Mouse (Mus musculus): ENCODE results near the gene Retnlg. TPM values are rescaled to one million over a fixed set of nuclear protein-coding genes. Genes with fewer than 3 reads are reported as not detected.

Retnlg gene
- 9,068 and 11,877 TPM in 2 replicates for total RNA-seq (2023)

DNA sequence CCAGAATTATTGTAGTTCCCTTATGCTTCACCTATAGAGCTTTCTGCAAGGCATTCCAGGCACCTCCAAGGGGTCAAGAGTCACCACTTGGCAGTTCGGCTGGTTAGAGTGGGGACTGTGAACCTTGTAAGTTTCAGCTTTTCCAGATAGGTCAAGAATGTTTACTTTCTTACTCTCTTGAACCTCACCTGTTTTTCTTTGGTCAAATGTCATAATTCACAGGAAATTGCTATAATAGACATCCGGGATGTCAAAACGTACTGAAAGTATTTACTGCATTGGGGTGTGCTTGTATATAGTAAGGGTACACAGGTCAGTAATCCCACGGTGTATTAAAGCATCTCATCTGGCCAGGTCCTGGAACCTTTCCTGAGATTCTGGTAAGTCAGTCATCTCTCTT, at the start of gene Retnlg:
TSS of gene Retnlg (plus strand) at position 301 of the 400 bp plus-strand sequence.

DNA sequence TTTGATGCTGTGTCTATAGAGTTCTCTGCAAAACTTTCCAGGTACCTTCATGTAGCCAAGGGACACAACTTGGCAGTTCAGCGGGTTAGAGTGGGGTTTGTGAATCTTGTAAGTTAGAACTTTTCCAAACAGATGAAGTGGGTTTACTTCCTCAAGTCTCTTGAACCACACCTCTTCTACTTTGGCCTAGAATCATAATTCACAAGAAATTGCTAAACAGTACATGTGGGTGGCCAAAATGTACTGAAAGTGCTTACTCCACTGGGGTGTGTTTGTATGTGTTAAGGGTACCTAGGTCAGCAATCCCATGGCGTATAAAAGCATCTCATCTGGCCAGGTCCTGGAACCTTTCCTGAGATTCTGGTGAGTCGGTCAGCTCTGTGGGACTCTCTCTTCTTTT, 30.2 kb upstream of the Retnlg start, which contains the start of gene Retnla:
TSS of gene Retnla (plus strand) at position 286 of the 400 bp plus-strand sequence.

Other genes with a start within 250 kb of the Retnlg start
- gene Trat1, start 100.6 kb upstream of the Retnlg start, total RNA-seq (2023), result not detected in 2 replicates
- gene Retnlb, start 55.8 kb upstream of the Retnlg start, total RNA-seq (2023), result 1.4 and 1.5 TPM in 2 replicates
- not detected in 2 replicates for gene Retnla, start 30.1 kb upstream of the Retnlg start, total RNA-seq (2023)
- gene Dzip3, start 121.5 kb downstream of the Retnlg start, total RNA-seq (2023), result 4.3 and 5.4 TPM in 2 replicates
- 41.9 and 42.1 TPM in 2 replicates for gene Cip2a, start 121.6 kb downstream of the Retnlg start, total RNA-seq (2023)
- not detected in 2 replicates for gene Myh15, start 184.9 kb downstream of the Retnlg start, total RNA-seq (2023)